7 mouse cellular contexts compared by ENCODE assay signal in genomic region chr10:84576395-84577070, GRCm38 (mm10). TPM values are rescaled to one million over a fixed set of nuclear protein-coding genes. Genes with fewer than 3 reads are reported as not detected.
DNase-seq lines count a peak whose midpoint lies in the region; ATAC-seq lines count a peak whose summit lies in the region.

Gene Tcp11l2 (plus strand): TSS chr10:84576626.

- peak within 1 kb of the TSS; percentile 70 for H3K9ac ChIP-seq in intestine, embryonic 16.5 days (ENCODE audit: low read depth, low read length)
- peak within 1 kb of the TSS; percentile 69 for H3K9ac ChIP-seq in midbrain, embryonic 11.5 days (ENCODE audit: low read length)

- H3K9me3 ChIP-seq in intestine, embryonic 16.5 days (ENCODE audit: control insufficient read depth, low read length) = no peaks in the 10 kb centered on the region
- H3K9me3 ChIP-seq in midbrain, embryonic 11.5 days (ENCODE audit: control insufficient read depth, low read length) = no peaks in the 10 kb centered on the region

- ATAC-seq in intestine, embryonic 16.5 days = peak; percentile 99
- peak; percentile 99 for ATAC-seq in midbrain, embryonic 11.5 days (ENCODE audit: low FRiP score)

- H3K36me3 ChIP-seq in intestine, embryonic 16.5 days (ENCODE audit: control insufficient read depth, insufficient read depth, low read length) = no peaks in the 10 kb centered on the region
- no peaks in the 10 kb centered on the region for H3K36me3 ChIP-seq in midbrain, embryonic 11.5 days (ENCODE audit: control insufficient read depth, insufficient read depth, low read length)

- H3K4me2 ChIP-seq in intestine, embryonic 16.5 days (ENCODE audit: low read depth, low read length) = peak within 1 kb of the TSS; percentile 73
- H3K4me2 ChIP-seq in midbrain, embryonic 11.5 days = peak within 1 kb of the TSS; percentile 99

- peak; percentile 95 for DNase-seq in adrenal gland, adult 8-10 months
- DNase-seq in embryo, embryonic 9.5 days (ENCODE audit: extremely low spot score) = peak; percentile 92
- DNase-seq in gastrocnemius, postnatal 4 days (ENCODE audit: low spot score in 2 of 2) = peak; percentile 79 to 91
- peak; percentile 90 to 92 for DNase-seq in left cerebral cortex, postnatal 36 days (ENCODE audit: low spot score in 2 of 2)
- DNase-seq in midbrain, embryonic 11.5 days (ENCODE audit: low spot score, missing footprints) = peak; percentile 99
- peak; percentile 96 for DNase-seq in skeletal muscle tissue, adult 2 months (ENCODE audit: low read depth, low spot score)

- peak within 1 kb of the TSS; percentile 77 for H3K4me3 ChIP-seq in intestine, embryonic 16.5 days (ENCODE audit: low read length)
- peak within 1 kb of the TSS; percentile 78 for H3K4me3 ChIP-seq in midbrain, embryonic 11.5 days (ENCODE audit: low read depth, low read length)

- 0 out of 2 replicates have a peak, but pooled peaks cover 3% of the 10 kb centered on the region for H3K4me1 ChIP-seq in intestine, embryonic 16.5 days (ENCODE audit: control insufficient read depth, insufficient read depth, low read length)
- peaks cover 6% of the 10 kb centered on the region for H3K4me1 ChIP-seq in midbrain, embryonic 11.5 days (ENCODE audit: control insufficient read depth, insufficient read depth, low read length)

- WGBS in intestine, embryonic 16.5 days = under 1% methylated on average over 46 of the region's 46 CpGs
- under 1% methylated on average over 46 of the region's 46 CpGs for WGBS in midbrain, embryonic 11.5 days

- no peaks in the 10 kb centered on the region for H3K27me3 ChIP-seq in intestine, embryonic 16.5 days (replicated peaks; ENCODE audit: control insufficient read depth, insufficient read depth, low read length)
- H3K27me3 ChIP-seq in midbrain, embryonic 11.5 days (ENCODE audit: control insufficient read depth, insufficient read depth, low read length) = no peaks in the 10 kb centered on the region

- intact Hi-C loops in left cerebral cortex, postnatal 36 days (cut with DNase I) = loop anchor here (5.0 kb wide), 1 partner anchor 44 kb away; the partner anchor contains the start of gene Ckap4

- H3K27ac ChIP-seq in intestine, embryonic 16.5 days (ENCODE audit: low read length) = peak within 1 kb of the TSS; percentile 65
- H3K27ac ChIP-seq in midbrain, embryonic 11.5 days (ENCODE audit: low read depth, low read length) = 0 out of 2 replicates have a peak within 1 kb of the TSS, but pooled peaks have one; percentile 35

RNA-seq across cellular contexts. Expression of gene Tcp11l2, which starts in this region (rescaled TPM):
- 10 to 100 TPM; 45.8 to 51.1 (median 48.8) TPM for total RNA-seq in adrenal gland, adult 8-10 months (2022)
- total RNA-seq in gastrocnemius, postnatal 4 days (2021) = 10 to 100 TPM; 41.9 to 48.3 TPM
- 13.4 and 13.6 TPM in 2 replicates for polyA plus RNA-seq in intestine, embryonic 16.5 days (2015; fragmentation: Nextera tagmentation; extraction: Ambion mirVana)
- total RNA-seq in left cerebral cortex, postnatal 36 days (2021) = 10 to 100 TPM; 20.8 to 24.9 TPM
- polyA plus RNA-seq in midbrain, embryonic 11.5 days (2014; fragmentation: Nextera tagmentation; extraction: Ambion mirVana) = 9.4 and 10.7 TPM in 2 replicates

Comparison
In these comparisons a context has a peak if more than half of its experiments do, and no peak if none do; other contexts are left out.
1. Peak in every context shown above with its lines: DNase-seq, ATAC-seq, H3K4me3 ChIP-seq and H3K27ac ChIP-seq.